Mouse (Mus musculus) liver, adult (tissue): ENCODE results near the gene Npff.

ENCODE experiments used
- GATA4 ChIP-seq: IDR thresholded peaks from 2 replicates; pipeline ENCODE4 v1.6.1; 2014; ENCODE audit warnings: mild to moderate bottlenecking, low read length; ENCODE audit not compliant: insufficient replicate concordance

The Npff gene

DNA sequence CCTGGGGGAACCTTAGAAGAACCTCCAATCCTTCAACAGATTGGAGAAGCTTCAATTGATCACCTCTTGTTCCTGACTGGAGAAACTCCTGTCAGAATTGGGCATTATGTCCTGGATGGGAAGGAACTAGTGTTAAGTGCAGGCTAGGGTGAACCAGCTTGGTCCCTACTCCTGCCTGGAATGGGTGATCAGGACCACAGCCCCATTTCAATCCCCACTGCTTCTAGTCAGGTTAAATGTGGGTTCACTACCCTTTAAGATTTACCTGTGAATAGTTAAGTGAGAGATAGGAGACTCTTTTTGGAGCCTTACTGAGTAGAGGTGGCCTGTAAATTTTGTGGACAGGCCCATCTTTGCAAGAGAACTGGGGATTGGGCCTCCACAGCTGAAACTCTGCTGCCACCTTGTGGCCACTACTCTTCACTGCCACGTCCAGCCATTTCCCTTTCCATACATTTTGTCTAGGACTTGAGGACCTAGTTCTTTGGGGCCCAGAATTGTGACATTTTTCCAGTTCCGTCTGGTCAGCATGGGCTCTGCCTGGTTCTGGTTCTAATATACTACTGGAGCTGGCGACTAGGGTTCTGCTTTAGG is at the start of gene Npff:
Gene Npff, minus strand, starts transcription at position 51 of the 594 bp plus-strand sequence.
- no peak for TF ChIP-seq GATA4

DNA sequence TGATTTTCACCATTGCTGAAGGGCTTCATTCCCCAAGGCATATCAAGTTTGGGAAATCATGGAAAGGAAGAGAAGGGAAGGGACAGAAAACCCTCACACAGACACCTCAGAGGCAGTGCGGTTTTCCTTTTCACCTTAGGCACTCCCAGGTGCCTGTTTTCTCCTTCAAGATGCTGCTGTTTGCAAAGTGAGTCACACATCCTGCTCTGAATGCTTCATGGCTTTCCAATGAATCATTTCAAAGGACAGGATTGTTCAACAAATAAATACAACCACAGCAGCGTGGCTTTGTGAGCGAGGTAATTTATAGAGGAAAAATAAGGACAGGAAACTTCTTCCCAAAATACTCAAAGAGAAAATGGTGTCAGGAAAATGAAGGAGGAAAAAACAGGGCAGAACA is 47.3 kb upstream of the Npff start:
- no peak for TF ChIP-seq GATA4

DNA sequence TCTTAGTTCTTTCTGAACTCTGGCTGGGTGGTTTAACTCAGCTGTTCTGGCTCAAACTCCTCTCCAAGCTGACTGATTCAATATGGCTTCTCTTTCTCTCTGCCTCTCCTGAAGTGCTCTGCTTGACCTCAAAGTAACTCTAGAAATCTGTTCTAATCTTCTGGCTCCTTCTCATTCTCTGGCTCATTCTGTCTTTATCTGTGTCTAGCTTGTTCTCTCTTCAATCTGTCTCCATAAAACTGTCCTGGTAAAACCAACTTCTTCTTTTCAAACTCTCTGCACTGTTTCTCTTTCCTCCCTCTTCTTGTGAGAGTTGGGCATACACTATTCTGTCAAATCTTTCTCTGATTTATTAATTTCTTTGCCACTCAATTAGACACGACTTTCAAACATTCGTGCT is 43.1 kb upstream of the Npff start:
- TF ChIP-seq GATA4: no peak

DNA sequence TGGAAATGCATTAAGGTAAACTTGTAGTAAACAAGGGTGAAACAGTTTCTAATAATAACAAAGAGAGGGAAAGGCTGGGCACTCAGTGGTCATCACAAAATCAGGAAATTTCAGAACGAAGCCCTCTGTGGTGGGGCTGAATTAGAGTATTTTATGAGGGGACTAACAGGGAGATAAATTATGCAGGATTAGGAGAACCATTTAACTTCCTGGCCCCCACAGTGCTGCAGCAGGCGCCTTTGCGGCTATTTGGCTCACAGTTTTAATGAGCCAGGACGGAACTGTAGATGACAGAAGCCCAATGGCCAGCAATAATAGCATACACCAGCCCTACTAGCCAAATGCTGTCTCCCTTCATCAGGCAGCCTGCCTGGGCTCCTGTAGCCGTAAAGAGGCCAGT is 38.9 kb upstream of the Npff start:
- TF ChIP-seq GATA4: no peak

DNA sequence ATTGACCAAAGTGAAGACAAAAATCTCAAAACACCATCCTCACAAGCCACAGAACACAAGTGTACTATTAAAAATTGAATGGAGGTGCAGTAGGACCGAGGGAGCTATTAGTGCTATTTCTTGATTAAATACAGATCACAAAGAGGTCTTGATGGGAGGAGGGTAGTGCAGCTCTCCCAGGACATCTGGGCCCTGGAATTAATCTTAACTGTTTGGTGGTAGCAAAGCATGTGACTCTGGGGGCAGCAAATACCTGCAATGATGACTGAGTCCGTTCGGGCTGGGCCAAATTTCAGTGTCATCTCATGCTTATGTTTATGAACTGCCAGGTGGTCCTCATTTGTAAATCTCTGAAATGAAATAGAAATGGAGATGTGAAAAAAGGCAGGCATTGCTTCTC is 38.3 kb upstream of the Npff start:
- no peak for TF ChIP-seq GATA4

DNA sequence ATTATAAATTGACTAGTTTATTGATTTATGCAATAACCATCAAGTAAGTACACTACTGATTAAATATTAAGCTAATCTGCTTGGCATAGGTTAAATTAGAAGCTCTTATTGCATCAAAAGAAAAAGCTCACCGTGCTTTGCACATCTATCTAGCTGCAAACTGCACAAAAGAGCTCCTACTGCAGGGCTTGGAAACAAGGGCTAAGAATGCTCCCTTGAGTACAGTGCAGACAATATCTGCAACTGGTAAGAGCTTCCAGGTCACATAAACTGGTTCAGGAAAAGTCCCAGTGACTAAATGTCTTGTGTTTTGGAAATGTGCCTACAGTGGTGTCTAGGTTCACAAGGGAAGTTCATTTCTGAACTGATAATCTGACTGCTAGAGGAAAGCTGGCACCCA is 37.7 kb upstream of the Npff start:
- no peak for TF ChIP-seq GATA4

DNA sequence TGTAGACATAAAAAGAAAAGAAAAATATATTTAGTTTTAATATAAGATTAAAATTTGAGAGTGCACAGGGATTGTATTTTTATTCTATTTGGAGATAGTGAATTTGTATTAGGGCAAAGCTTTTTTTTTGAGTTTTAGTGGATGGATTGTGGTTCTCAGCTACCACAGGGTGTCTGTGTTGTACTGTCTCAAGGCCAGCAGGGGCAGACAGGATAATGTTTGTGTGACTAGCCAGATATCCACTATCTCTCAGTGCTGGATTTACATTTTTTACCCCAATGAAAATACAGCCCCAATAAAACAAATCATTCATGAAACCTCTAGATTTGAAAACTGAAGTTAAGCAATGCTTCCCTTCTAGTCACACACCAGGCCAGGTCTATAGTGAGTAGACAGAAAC is 32.8 kb upstream of the Npff start:
- no peak for TF ChIP-seq GATA4

DNA sequence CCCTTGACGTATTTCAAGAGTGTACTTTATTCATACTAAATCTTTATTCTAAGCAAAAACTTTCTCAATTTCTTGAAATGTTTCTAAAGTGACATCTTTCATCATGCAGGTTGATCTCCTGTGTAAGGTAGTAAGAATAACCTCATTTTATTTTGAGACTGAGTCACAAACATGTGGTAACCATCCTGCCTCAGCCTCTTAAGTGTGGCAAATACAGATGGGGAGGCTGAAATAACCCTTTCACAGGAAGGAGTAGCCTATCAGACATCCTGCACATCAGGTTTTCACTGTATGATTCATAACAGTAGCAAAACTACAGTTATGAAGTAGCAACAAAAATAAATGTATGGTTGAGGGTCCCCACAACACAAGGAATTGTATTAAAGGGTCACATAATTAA is 30.8 kb upstream of the Npff start:
- no peak for TF ChIP-seq GATA4

DNA sequence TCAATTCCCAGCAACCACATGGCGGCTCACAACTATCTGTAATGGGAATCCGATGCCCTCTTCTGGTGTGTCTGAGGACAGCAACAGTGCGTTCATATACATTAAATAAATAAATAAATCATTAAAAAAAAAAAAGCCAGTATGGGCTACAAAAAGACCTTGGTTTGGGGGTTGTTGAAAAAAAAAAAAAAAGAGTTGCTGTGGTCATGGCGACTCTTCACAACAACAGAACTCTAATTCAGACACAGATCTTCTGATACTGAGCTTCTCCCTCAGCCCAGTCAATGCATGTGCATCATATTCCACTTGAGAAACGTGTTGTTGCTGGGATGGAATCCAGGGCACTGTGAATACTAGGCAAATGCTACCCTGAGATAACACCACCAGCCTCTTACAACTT is 27.9 kb upstream of the Npff start:
- TF ChIP-seq GATA4: no peak

DNA sequence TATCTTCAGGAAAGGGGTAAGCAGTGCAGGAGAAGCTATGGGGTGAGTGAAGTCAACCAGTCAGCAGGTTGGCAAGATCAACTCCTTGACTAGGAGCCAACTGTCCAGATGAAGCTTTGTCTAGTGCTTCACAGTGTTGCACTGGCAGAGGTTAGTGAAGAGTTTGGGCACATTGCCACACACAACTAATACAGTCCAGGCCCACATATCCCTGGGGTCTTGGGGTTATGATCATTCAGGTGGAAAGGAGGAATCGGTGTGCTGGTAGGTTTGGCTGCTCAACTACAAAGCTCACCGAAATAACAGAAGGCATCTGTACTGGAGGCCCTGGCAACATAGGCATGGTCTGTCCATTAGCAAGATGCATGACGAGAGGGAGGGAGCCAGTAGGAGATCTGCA is 22.7 kb upstream of the Npff start:
- no peak for TF ChIP-seq GATA4

DNA sequence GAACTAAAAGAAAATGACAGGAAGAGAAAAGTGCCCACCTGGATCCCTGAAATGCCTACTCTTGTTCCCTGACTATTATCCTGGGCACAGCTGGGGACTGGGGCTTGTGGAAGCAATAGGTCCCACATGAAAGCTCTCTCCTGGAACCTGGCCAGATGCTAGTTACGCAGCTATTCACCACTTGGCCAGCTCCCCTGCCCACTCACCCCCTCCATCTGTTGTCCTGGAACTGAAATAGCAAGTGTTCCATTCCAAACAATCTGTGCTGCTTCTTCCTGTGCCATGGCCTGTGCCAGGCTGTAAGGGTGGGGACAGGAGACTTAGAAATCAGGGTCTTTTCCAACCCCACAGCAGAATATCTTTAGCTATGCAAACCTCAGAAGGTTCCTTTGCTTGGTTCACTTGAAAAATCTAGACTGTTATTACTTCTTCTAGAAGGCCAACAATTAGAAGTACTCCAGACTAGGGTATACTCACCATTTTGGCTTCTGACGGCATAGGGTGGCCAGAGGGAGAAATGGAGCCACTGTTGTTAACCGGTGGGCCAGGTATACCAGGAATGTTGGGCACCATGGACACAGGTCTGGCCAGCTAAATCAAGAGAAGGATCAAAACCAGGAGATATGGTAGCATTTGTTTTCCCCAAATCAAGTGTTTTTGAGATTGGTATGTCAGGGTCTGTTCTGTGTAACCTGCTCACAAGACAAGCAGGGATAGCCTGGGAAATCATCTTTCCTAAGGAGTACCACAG is 22.1 kb upstream of the Npff start:
- TF ChIP-seq GATA4: no peak

DNA sequence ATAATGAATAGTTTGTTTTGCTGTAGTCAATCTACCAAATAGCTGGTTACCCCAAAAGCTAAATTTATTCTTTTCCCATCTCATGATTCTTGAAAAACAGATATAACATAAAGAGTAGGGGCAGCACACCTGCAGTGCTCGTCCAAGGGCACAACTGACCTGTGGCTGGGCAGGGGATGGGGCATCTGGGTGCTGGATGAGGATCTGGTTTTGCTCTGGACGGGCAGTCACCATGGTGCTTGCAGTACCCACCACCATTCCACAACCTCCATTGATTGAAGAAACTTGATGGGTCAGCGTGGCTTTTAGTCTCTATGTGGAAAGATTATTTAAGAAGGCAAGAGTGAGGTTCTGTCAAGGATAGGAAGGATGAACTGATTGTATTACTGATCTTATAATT is 21.5 kb upstream of the Npff start:
- TF ChIP-seq GATA4: no peak

DNA sequence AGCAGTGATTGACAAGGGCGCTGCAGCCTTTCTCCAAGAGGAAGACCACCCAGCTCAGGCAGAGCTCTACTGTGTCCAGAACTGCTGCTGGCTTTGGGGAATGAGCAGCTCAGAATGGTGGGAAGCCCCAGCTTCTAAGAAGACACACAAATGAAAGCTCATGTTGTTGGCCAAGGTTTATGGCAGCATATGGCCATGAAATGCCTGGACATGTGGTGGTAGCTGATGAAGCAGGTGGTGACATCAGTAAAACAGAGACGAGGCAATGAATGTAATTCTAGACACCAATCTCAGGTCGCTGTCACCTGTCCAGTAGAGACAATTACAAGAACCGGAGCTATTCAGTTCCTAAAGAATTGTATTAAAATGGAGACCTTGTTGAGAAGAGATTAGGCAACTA is 20.1 kb upstream of the Npff start:
- TF ChIP-seq GATA4: no peak

DNA sequence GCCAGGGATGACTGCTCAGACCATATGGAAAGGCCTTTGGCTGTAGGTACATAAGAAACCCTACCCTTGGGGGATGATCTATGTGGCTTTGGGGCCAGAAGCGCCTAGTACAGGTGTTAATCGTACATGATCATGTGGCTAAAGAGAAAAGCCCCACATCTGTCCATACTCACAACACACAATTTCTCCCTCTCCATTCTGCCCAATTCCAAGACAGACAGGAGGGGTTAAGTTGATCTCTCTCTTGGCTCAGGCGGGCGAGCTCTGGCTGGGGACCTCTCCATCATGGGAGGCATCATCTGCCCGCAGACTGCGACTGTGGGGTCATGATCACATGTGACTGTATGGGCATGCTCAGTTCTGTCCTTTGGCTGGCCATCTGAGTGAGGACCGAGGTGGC is 9.2 kb upstream of the Npff start:
- TF ChIP-seq GATA4: no peak

DNA sequence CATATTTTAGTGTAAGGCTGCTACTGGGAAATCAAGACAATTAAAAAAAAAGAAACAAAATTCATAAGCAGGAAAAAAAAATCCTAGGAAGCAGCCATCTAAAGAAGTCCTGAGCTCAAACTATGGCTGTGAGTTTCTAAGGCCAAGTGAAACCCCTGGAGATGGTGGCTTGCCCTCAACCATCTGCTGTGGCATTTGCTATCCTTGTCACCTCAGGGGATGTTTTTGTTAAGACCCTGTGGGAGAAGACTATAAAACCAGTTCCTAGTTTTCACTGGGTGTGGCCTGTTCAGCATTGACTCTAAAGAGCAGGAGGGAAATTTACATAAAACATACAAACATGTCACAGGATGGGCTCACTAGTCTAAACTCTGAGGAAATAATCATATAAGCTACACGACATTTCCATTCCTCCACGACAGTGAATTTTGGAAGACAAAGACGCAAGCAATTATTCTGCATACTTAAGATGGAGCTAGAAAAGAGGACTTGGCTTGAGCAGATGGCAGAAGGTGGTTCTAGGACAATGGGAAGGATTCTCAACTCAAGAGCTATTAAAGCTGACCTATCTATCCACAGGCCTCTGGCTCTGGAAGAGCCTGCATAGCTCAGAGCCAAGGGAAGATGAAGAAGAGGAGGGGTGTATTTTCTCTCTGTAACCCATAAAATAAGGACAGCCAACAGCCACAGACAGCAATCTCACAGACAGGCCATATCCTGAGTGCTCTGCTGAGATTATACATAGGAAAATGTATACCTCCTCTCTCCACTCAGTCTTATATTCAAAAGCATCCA is 7.6 kb upstream of the Npff start:
- no peak for TF ChIP-seq GATA4

DNA sequence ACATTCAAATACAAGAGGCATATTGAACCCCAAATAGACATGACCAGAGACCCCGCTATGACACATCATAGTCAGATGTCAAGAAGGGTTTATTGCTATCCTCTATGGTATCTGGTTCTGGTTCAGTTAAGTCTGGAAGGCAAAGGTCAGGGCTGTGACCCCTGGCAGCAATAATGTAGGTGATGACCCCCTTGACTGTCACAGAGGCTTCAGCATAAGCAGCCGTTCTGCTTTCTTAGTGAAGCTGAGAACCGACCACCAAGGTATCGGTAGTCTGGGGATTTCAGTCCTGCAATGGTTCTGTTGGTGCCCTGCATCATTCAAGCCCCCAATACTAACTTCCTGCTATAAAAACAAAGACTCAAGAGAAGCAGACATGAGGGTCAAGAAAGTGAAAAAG is 6.8 kb upstream of the Npff start:
- no peak for TF ChIP-seq GATA4
